Mouse (Mus musculus) brain, embryonic 14.5 days (tissue): ENCODE results near the gene Chrdl2.

Source experiments
- CTCF ChIP-seq: fragments of 200-500 bp; IDR thresholded peaks from 2 replicates; pipeline ENCODE4 v1.5.1; 2012; ENCODE audit warnings: inconsistent platforms, mild to moderate bottlenecking, moderate library complexity, borderline replicate concordance; ENCODE audit not compliant: insufficient read depth, insufficient read length; ENCODE audit errors: extremely low read depth
- POLR2A ChIP-seq: fragments of 200-500 bp; IDR thresholded peaks from 2 replicates; pipeline ENCODE4 v1.6.1; 2012; ENCODE audit warnings: mild to moderate bottlenecking, inconsistent platforms, borderline replicate concordance; ENCODE audit not compliant: poor library complexity, insufficient read depth, insufficient read length, severe bottlenecking; ENCODE audit errors: extremely low read depth

DNA sequence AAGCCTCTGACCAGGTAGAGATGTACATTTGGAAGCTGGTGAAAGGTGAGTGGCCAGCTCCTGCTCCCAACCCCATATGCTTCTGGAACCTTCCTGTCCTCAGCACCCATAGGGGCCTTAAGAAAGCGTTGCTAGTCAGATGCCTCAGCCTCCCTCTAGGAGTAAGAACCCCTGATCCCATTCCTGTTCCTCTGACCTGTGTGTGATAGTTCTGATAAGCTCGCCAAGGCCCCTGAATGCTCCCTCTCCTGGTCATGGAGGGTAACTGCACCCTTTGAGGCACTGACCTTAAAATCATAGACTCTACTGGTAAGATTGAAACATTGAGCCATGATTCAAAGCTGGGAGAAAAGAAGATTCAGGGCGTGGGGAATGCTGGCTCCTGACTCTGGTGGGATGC lies 23.3 kb downstream of the Chrdl2 start:
- TF ChIP-seq CTCF (peak; percentile 71), POLR2A (no peak)
